Mouse (Mus musculus) neural tube, embryonic 15.5 days (tissue): ENCODE measurements around the gene Adm2. TPM values are rescaled to one million over a fixed set of nuclear protein-coding genes. Genes with fewer than 3 reads are reported as not detected.
A peak's percentile ranks its signal among the peaks of the same experiment; 100 is the strongest.

ENCODE experiments used
- ATAC-seq: fragments of 200-750 bp; cut with Nextera tagmentation; 2 replicates; pipeline ENCODE4 v1.8.0; 2017; ENCODE audit warnings: mild to moderate bottlenecking, moderate TSS enrichment, moderate library complexity; ENCODE audit not compliant: low FRiP score
- H3K27ac ChIP-seq: fragments of 300-500 bp; sonication (generic); replicated peaks from 2 replicates; pipeline ENCODE4 v1.5.1; 2015; ENCODE audit warnings: mild to moderate bottlenecking, inconsistent platforms
- H3K27me3 ChIP-seq: fragments of 300-500 bp; sonication (generic); replicated peaks from 2 replicates; pipeline ENCODE4 v1.6.1; 2015; ENCODE audit warnings: inconsistent platforms
- H3K36me3 ChIP-seq: fragments of 300-500 bp; sonication (generic); 2 replicates; pipeline ENCODE4 v1.6.1; 2015; ENCODE audit warnings: inconsistent platforms
- H3K4me1 ChIP-seq: fragments of 300-500 bp; sonication (generic); 2 replicates; pipeline ENCODE4 v1.6.1; 2015; ENCODE audit warnings: inconsistent platforms
- H3K4me2 ChIP-seq: fragments of 300-500 bp; sonication (generic); 2 replicates; pipeline ENCODE4 v1.6.1; 2015; ENCODE audit warnings: inconsistent platforms, mild to moderate bottlenecking, moderate library complexity
- H3K4me3 ChIP-seq: fragments of 300-500 bp; sonication (generic); replicated peaks from 2 replicates; pipeline ENCODE4 v1.5.1; 2015; ENCODE audit warnings: mild to moderate bottlenecking, inconsistent platforms
- H3K9ac ChIP-seq: fragments of 300-500 bp; sonication (generic); replicated peaks from 2 replicates; pipeline ENCODE4 v1.6.1; 2015; ENCODE audit warnings: mild to moderate bottlenecking, inconsistent platforms
- H3K9me3 ChIP-seq: fragments of 300-500 bp; sonication (generic); replicated peaks from 2 replicates; pipeline ENCODE4 v1.6.1; 2016; ENCODE audit warnings: inconsistent platforms
- WGBS: fragments of 180-500 bp; shearing (Covaris S2); methylation state at CpG from one replicate; pipeline ENCODE4 v1.1.7; 2015; ENCODE audit warnings: mixed read lengths; 5-methylcytosine and 5-hydroxymethylcytosine counted together
- microRNA-seq: library from miRNA; unstranded; fragments of <30 nt; microRNA quantifications from one replicate; pipeline ENCODE4, GENCODE M21; 2017
- polyA plus RNA-seq: library from polyadenylated mRNA; unstranded; fragments of >200 nt; fragmentation: Nextera tagmentation; extraction: Ambion mirVana; gene quantifications from 2 replicates; pipeline ENCODE4 v1.2.1, GENCODE M21; 2015

Adm2 gene
- polyA plus RNA-seq, 1 experiment from 2014 or later: not detected

- no peak for ATAC-seq
- Histone ChIP-seq H3K4me1 (peaks cover 8% of the 10 kb centered on the region), H3K4me3 (no peak overlapping the region), H3K36me3 (peaks cover 76% of the 10 kb centered on the region), H3K9ac (no peak overlapping the region), H3K27me3 (no peaks in the 10 kb centered on the region), H3K4me2 (no peak overlapping the region), H3K9me3 (no peaks in the 10 kb centered on the region), H3K27ac (no peak overlapping the region)
- WGBS: 94% methylated on average over 7 of the region's 7 CpGs
These were observed 40.5 kb downstream of the Adm2 start for GRCm38 (mm10) chr15:89363051-89363450.

- H3K9me3 ChIP-seq: no peaks in the 10 kb centered on the region
- no peaks in the 10 kb centered on the region for H3K27me3 ChIP-seq
- ATAC-seq: no peak
- no peaks in the 10 kb centered on the region for H3K4me1 ChIP-seq
- no peak overlapping the region for H3K4me2 ChIP-seq
- H3K27ac ChIP-seq: no peak overlapping the region
- WGBS: 95% methylated on average over 4 of the region's 4 CpGs
- no peak overlapping the region for H3K9ac ChIP-seq
- H3K4me3 ChIP-seq: no peak overlapping the region
- H3K36me3 ChIP-seq: peaks cover 96% of the 10 kb centered on the region
These were observed 42.6 kb downstream of the Adm2 start for GRCm38 (mm10) chr15:89365141-89365551.

GRCm38 (mm10) chr15:89372068-89372467 lies 49.5 kb downstream of the Adm2 start:
- 92% methylated on average over 13 of the region's 13 CpGs for WGBS
- peaks cover 57% of the 10 kb centered on the region for H3K36me3 ChIP-seq

GRCm38 (mm10) chr15:89372536-89372935 lies 50.0 kb downstream of the Adm2 start:
- Histone ChIP-seq H3K27me3 (peaks cover 18% of the 10 kb centered on the region), H3K4me1 (peaks cover 20% of the 10 kb centered on the region), H3K9ac (no peak overlapping the region), H3K27ac (no peak overlapping the region), H3K36me3 (peaks cover 52% of the 10 kb centered on the region), H3K9me3 (no peaks in the 10 kb centered on the region), H3K4me3 (peak overlapping the region; percentile 80), H3K4me2 (peak overlapping the region; percentile 75)
- 89% methylated on average over 7 of the region's 7 CpGs for WGBS
- ATAC-seq: no peak

More at GRCm38 (mm10) chr15:89372068-89372467, 49.5 kb downstream of the Adm2 start:
- peaks cover 13% of the 10 kb centered on the region for H3K27me3 ChIP-seq
- H3K4me1 ChIP-seq: peaks cover 20% of the 10 kb centered on the region
- no peak overlapping the region for H3K4me2 ChIP-seq
- H3K9ac ChIP-seq: no peak overlapping the region
- no peak overlapping the region for H3K27ac ChIP-seq
- H3K4me3 ChIP-seq: no peak overlapping the region
- no peak for ATAC-seq
- H3K9me3 ChIP-seq: no peaks in the 10 kb centered on the region

- peak overlapping the region; percentile 80 for H3K4me3 ChIP-seq
- no peaks in the 10 kb centered on the region for H3K9me3 ChIP-seq
- peaks cover 45% of the 10 kb centered on the region for H3K36me3 ChIP-seq
- H3K27ac ChIP-seq: peak overlapping the region; percentile 96
- peak overlapping the region; percentile 92 for H3K9ac ChIP-seq
- H3K27me3 ChIP-seq: peaks cover 25% of the 10 kb centered on the region
- 1% methylated on average over 35 of the region's 35 CpGs for WGBS
- H3K4me1 ChIP-seq: peaks cover 23% of the 10 kb centered on the region
- H3K4me2 ChIP-seq: peak overlapping the region; percentile 75
- ATAC-seq: peak; percentile 86
These were observed 50.7 kb downstream of the Adm2 start for GRCm38 (mm10) chr15:89373027-89373761.

- H3K4me1 ChIP-seq: peaks cover 29% of the 10 kb centered on the region
- peaks cover 30% of the 10 kb centered on the region for H3K27me3 ChIP-seq
- peak within 1 kb of the TSS; percentile 92 for H3K9ac ChIP-seq
- WGBS: under 1% methylated on average over 42 of the region's 42 CpGs
- H3K36me3 ChIP-seq: peaks cover 39% of the 10 kb centered on the region
- H3K4me3 ChIP-seq: peak within 1 kb of the TSS; percentile 80
- no peaks in the 10 kb centered on the region for H3K9me3 ChIP-seq
- ATAC-seq: peak; percentile 88
- peak within 1 kb of the TSS; percentile 96 for H3K27ac ChIP-seq
- H3K4me2 ChIP-seq: peak within 1 kb of the TSS; percentile 75
These were observed 51.3 kb downstream of the Adm2 start, which contains the start of gene Sco2 for GRCm38 (mm10) chr15:89373762-89374248. TSS of gene Sco2 (minus strand) at chr15:89373846.

Small RNAs within 50 kb of the gene (microRNA-seq; reads per million reads assigned to microRNA genes)
- 0.87 reads per million for gene Mir6959

Other genes with a start within 250 kb of the Adm2 start
- gene Trabd, start 247.6 kb upstream of the Adm2 start, polyA plus RNA-seq: 38.2 and 44.9 TPM in 2 replicates
- 16.9 and 19.7 TPM in 2 replicates for gene Selenoo, start 233.6 kb upstream of the Adm2 start, polyA plus RNA-seq
- gene Tubgcp6, start 199.6 kb upstream of the Adm2 start, polyA plus RNA-seq: 14.4 and 14.8 TPM in 2 replicates
- gene Hdac10, start 194.0 kb upstream of the Adm2 start, polyA plus RNA-seq: 25.1 and 31.9 TPM in 2 replicates
- 4.8 and 5.2 TPM in 2 replicates for gene Mapk12, start 182.0 kb upstream of the Adm2 start, polyA plus RNA-seq
- 22.5 and 27.5 TPM in 2 replicates for gene Mapk11, start 173.1 kb upstream of the Adm2 start, polyA plus RNA-seq
- 69.4 and 72.3 TPM in 2 replicates for gene Plxnb2, start 141.9 kb upstream of the Adm2 start, polyA plus RNA-seq
- gene Dennd6b, start 126.2 kb upstream of the Adm2 start, polyA plus RNA-seq: 77.2 and 91.0 TPM in 2 replicates
- gene Ppp6r2, start 111.2 kb upstream of the Adm2 start, polyA plus RNA-seq: 62.8 and 67.7 TPM in 2 replicates
- 90.5 and 94.8 TPM in 2 replicates for gene Sbf1, start 7.4 kb upstream of the Adm2 start, polyA plus RNA-seq
- not detected in 2 replicates for gene Miox, start 11.7 kb downstream of the Adm2 start, polyA plus RNA-seq
- 30.6 and 33.7 TPM in 2 replicates for gene Lmf2, start 32.9 kb downstream of the Adm2 start, polyA plus RNA-seq
- 105 and 111 TPM in 2 replicates for gene Ncaph2, start 33.0 kb downstream of the Adm2 start, polyA plus RNA-seq
- 15.6 and 17.9 TPM in 2 replicates for gene Sco2, start 51.1 kb downstream of the Adm2 start, polyA plus RNA-seq
- gene Tymp, start 54.3 kb downstream of the Adm2 start, polyA plus RNA-seq: 2.1 and 2.6 TPM in 2 replicates
- gene Odf3b, start 56.6 kb downstream of the Adm2 start, polyA plus RNA-seq: 2.4 and 2.9 TPM in 2 replicates
- gene Klhdc7b, start 62.2 kb downstream of the Adm2 start, polyA plus RNA-seq: 0.05 and 0.06 TPM in 2 replicates
- gene Syce3, start 87.8 kb downstream of the Adm2 start, polyA plus RNA-seq: not detected in 2 replicates
- 0.88 and 1.2 TPM in 2 replicates for gene Cpt1b, start 103.1 kb downstream of the Adm2 start, polyA plus RNA-seq
- gene C730034F03Rik, start 106.9 kb downstream of the Adm2 start, polyA plus RNA-seq: 6.1 and 8.7 TPM in 2 replicates
- gene Gm44502, start 107.0 kb downstream of the Adm2 start, polyA plus RNA-seq: 0.36 TPM in 1 of 2 replicates, not detected in the other
- 79.8 and 92.8 TPM in 2 replicates for gene Chkb, start 107.2 kb downstream of the Adm2 start, polyA plus RNA-seq
- 73.0 and 85.4 TPM in 2 replicates for gene Mapk8ip2, start 131.2 kb downstream of the Adm2 start, polyA plus RNA-seq
- gene Arsa, start 154.7 kb downstream of the Adm2 start, polyA plus RNA-seq: 27.4 and 29.2 TPM in 2 replicates
- 8.9 and 9.5 TPM in 2 replicates for gene Shank3, start 176.9 kb downstream of the Adm2 start, polyA plus RNA-seq
- gene Acr, start 245.6 kb downstream of the Adm2 start, polyA plus RNA-seq: 0.31 and 0.95 TPM in 2 replicates